Mouse (Mus musculus) midbrain, postnatal 0 days (tissue): ENCODE measurements around the gene Ppfibp2. TPM values are rescaled to one million over a fixed set of nuclear protein-coding genes. Genes with fewer than 3 reads are reported as not detected.

Experiments
- ATAC-seq: fragments of 200-750 bp; cut with Nextera tagmentation; 2 replicates; pipeline ENCODE4 v1.8.0; 2017; ENCODE audit warnings: moderate number of reproducible peaks, mild to moderate bottlenecking, moderate TSS enrichment, moderate library complexity; ENCODE audit not compliant: low FRiP score
- DNase-seq: peaks from one replicate; pipeline ENCODE4 v3.0.0-alpha.2; 2015; ENCODE audit warnings: low spot score
- H3K27ac ChIP-seq: fragments of 300-500 bp; sonication (generic); 2 replicates; pipeline ENCODE4 v1.5.1; 2014; ENCODE audit warnings: low read depth, mild to moderate bottlenecking, low read length, mixed read lengths
- H3K27me3 ChIP-seq: fragments of 300-500 bp; sonication (generic); 2 replicates; pipeline ENCODE4 v1.6.1; 2014; ENCODE audit warnings: low read length, control low read depth, mixed read lengths; ENCODE audit not compliant: insufficient read depth
- H3K36me3 ChIP-seq: fragments of 300-500 bp; sonication (generic); 2 replicates; pipeline ENCODE4 v1.6.1; 2014; ENCODE audit warnings: low read length, control low read depth, mixed read lengths; ENCODE audit not compliant: insufficient read depth
- H3K4me1 ChIP-seq: fragments of 300-500 bp; sonication (generic); 2 replicates; pipeline ENCODE4 v1.6.1; 2014; ENCODE audit warnings: mild to moderate bottlenecking, control low read depth, antibody characterized with exemption, low read length, mixed read lengths; ENCODE audit not compliant: insufficient read depth
- H3K4me2 ChIP-seq: fragments of 300-500 bp; sonication (generic); 2 replicates; pipeline ENCODE4 v1.6.1; 2014; ENCODE audit warnings: low read depth, mild to moderate bottlenecking, low read length, mixed read lengths; ENCODE audit not compliant: poor library complexity, severe bottlenecking
- H3K4me3 ChIP-seq: fragments of 300-500 bp; sonication (generic); 2 replicates; pipeline ENCODE4 v1.5.1; 2014; ENCODE audit warnings: low read depth, mild to moderate bottlenecking, low read length, moderate library complexity
- H3K9ac ChIP-seq: fragments of 300-500 bp; sonication (generic); replicated peaks from 2 replicates; pipeline ENCODE4 v1.6.1; 2014; ENCODE audit warnings: mild to moderate bottlenecking, low read length, moderate library complexity, mixed read lengths; ENCODE audit not compliant: poor library complexity, severe bottlenecking
- H3K9me3 ChIP-seq: fragments of 300-500 bp; sonication (generic); 2 replicates; pipeline ENCODE4 v1.6.1; 2016; ENCODE audit warnings: low read length, control low read depth
- CTCF ChIP-seq: IDR thresholded peaks from 2 replicates; pipeline ENCODE4 v1.5.1; 2016; ENCODE audit warnings: antibody characterized with exemption, mild to moderate bottlenecking
- WGBS: fragments of 180-500 bp; shearing (Covaris S2); extraction: QIAGEN DNeasy Blood & Tissue Kit; methylation state at CpG from one replicate; pipeline ENCODE4 v1.1.7; 2014; 5-methylcytosine and 5-hydroxymethylcytosine counted together
- polyA plus RNA-seq: library from polyadenylated mRNA; unstranded; fragments of >200 nt; fragmentation: Nextera tagmentation; extraction: Ambion mirVana; gene quantifications from 2 replicates; pipeline ENCODE4 v1.2.1, GENCODE M21; 2015
- total RNA-seq: library from RNA; depleted of rRNA; stranded (reverse); fragments of >200 nt; gene quantifications from 2 replicates; pipeline ENCODE4 v1.2.3, GENCODE M21; 2014

The Ppfibp2 gene
- total and polyA plus RNA-seq, 2 experiments from 2014 or later = 1.2 to 2.6 TPM

- H3K27me3 ChIP-seq = no peaks in the 10 kb centered on the region
- no peak overlapping the region for H3K9ac ChIP-seq
- 34% methylated on average over 10 of the region's 11 CpGs for whole genome bisulfite sequencing
- TF ChIP-seq CTCF = no peak
- ATAC-seq (peak; percentile 25; the same call in 1 of the 2 replicates), DNase-seq (no peak)
- H3K4me1 ChIP-seq = no peaks in the 10 kb centered on the region
- H3K4me2 ChIP-seq = no peak overlapping the region
- no peaks in the 10 kb centered on the region for H3K9me3 ChIP-seq
- H3K4me3 ChIP-seq = no peak overlapping the region
- H3K27ac ChIP-seq = no peak overlapping the region
- no peaks in the 10 kb centered on the region for H3K36me3 ChIP-seq
Observed at GRCm38 (mm10) chr7:107618028-107618992, 23.3 kb downstream of the Ppfibp2 start.

- 76% methylated on average over 4 of the region's 4 CpGs for WGBS
- Histone ChIP-seq H3K9ac (no peak overlapping the region), H3K4me3 (no peak overlapping the region), H3K27me3 (no peaks in the 10 kb centered on the region), H3K4me1 (no peaks in the 10 kb centered on the region), H3K9me3 (no peaks in the 10 kb centered on the region), H3K36me3 (no peaks in the 10 kb centered on the region), H3K4me2 (no peak overlapping the region), H3K27ac (no peak overlapping the region)
- ATAC-seq = no peak
- no peak for DNase-seq
- TF ChIP-seq CTCF = no peak
Observed at GRCm38 (mm10) chr7:107619225-107619624, 24.2 kb downstream of the Ppfibp2 start.

GRCm38 (mm10) chr7:107620137-107620536 is 25.1 kb downstream of the Ppfibp2 start:
- Histone ChIP-seq H3K27ac (no peak overlapping the region), H3K9ac (no peak overlapping the region), H3K36me3 (no peaks in the 10 kb centered on the region), H3K4me1 (no peaks in the 10 kb centered on the region), H3K9me3 (no peaks in the 10 kb centered on the region), H3K27me3 (no peaks in the 10 kb centered on the region), H3K4me2 (no peak overlapping the region), H3K4me3 (no peak overlapping the region)
- TF ChIP-seq CTCF = no peak
- DNase-seq = no peak
- no peak for ATAC-seq
- WGBS = 78% methylated on average over 3 of the region's 3 CpGs

DNA sequence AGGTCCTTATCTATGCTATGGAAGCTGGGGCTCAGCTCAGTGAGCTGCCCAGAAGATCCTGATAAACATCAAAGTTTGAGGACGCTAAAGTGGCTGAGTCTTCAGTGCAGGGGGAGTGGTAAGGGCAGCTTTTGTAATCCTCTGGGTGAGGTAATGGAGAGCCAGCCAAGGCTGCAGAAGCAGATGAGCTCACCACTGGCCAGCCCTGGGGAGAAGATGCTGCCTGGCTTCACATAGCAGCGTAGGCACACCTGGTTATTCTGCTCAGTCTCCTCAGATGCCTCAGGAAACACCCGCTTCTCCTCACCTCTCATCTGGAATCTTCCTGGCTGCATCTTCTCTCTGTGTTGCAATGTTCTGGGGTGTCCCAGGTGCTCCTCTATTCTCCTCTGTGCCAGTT is 29.4 kb downstream of the Ppfibp2 start:
- no peak for ATAC-seq
- no peak for DNase-seq
- H3K4me2 ChIP-seq = no peak overlapping the region

GRCm38 (mm10) chr7:107625061-107625460 is 30.1 kb downstream of the Ppfibp2 start, which contains the start of gene 5330417H12Rik:
Gene 5330417H12Rik, minus strand, starts transcription at chr7:107625161.
- no peak within 1 kb of the TSS for H3K9ac ChIP-seq
- no peak within 1 kb of the TSS for H3K4me3 ChIP-seq
- no peaks in the 10 kb centered on the region for H3K9me3 ChIP-seq
- H3K27ac ChIP-seq = no peak within 1 kb of the TSS
- no peaks in the 10 kb centered on the region for H3K4me1 ChIP-seq
- WGBS = 77% methylated on average over 2 of the region's 2 CpGs
- H3K27me3 ChIP-seq = no peaks in the 10 kb centered on the region
- DNase-seq (no peak), ATAC-seq (no peak)
- H3K36me3 ChIP-seq = no peaks in the 10 kb centered on the region
- no peak within 1 kb of the TSS for H3K4me2 ChIP-seq
- no peak for TF ChIP-seq CTCF

More for the DNA sequence above, 29.4 kb downstream of the Ppfibp2 start:
- no peak overlapping the region for H3K4me3 ChIP-seq
- WGBS = 66% methylated on average over 3 of the region's 3 CpGs
- H3K9me3 ChIP-seq = no peaks in the 10 kb centered on the region
- no peaks in the 10 kb centered on the region for H3K36me3 ChIP-seq
- H3K27ac ChIP-seq = no peak overlapping the region
- H3K4me1 ChIP-seq = no peaks in the 10 kb centered on the region
- H3K27me3 ChIP-seq = no peaks in the 10 kb centered on the region
- no peak overlapping the region for H3K9ac ChIP-seq
- TF ChIP-seq CTCF = no peak

DNA sequence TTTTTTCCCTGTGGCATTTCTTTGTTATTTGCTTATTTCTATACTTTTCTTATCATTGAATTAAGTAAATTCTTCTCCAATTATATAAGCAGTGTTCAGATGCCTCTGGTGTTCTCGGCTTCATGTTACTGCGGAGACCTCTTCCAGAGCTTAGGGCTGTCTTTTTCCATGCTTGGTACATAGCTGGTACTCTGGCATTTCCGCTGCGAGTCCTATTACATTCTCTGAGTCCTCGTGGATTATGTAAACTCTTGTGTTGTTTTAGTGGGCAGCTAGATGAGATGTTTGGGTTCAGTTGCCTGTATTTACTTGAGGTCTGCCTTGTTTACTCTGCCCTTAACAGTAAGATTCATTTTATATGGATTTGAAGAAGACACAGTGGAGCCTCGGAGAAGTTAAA is 30.8 kb downstream of the Ppfibp2 start:
- H3K36me3 ChIP-seq = no peaks in the 10 kb centered on the region
- H3K27me3 ChIP-seq = no peaks in the 10 kb centered on the region
- ATAC-seq (no peak), DNase-seq (no peak)
- no peak for TF ChIP-seq CTCF
- H3K9ac ChIP-seq = no peak overlapping the region
- H3K4me3 ChIP-seq = no peak overlapping the region
- H3K27ac ChIP-seq = no peak overlapping the region
- no peaks in the 10 kb centered on the region for H3K9me3 ChIP-seq
- no peaks in the 10 kb centered on the region for H3K4me1 ChIP-seq
- WGBS = 75% methylated on average over 6 of the region's 6 CpGs
- no peak overlapping the region for H3K4me2 ChIP-seq
